Mouse (Mus musculus): Measurements from ENCODE around the gene Crebl2.

DNA sequence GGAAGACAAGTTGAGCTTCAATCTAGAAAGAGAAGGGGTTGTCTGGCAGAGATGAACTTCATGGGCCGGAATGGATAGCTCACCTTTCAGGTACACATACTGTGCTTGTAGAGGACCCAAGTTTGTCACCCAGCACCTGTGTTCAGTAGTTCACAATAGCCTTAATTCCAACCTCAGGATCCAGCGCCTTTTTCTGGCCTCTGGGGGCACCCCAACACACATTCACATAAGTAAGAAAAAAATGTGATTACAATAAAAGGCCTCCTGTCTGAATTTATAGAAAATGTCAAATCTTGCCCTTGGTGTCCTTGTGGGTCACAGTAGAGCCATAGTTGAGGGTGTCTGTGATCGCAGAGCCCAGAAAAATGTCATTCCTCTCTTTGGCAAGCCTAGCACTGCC, 37.4 kb downstream of the Crebl2 start:
- TF ChIP-seq GATA1 (IDR thresholded peaks at IDR 0.05; ENCODE audit: borderline replicate concordance, low read length) (no peak), FLI1 (IDR thresholded peaks at IDR 0.05; ENCODE audit: low read length) (no peak)
